Mouse (Mus musculus): Measurements from ENCODE around the gene Plbd2.

DNA sequence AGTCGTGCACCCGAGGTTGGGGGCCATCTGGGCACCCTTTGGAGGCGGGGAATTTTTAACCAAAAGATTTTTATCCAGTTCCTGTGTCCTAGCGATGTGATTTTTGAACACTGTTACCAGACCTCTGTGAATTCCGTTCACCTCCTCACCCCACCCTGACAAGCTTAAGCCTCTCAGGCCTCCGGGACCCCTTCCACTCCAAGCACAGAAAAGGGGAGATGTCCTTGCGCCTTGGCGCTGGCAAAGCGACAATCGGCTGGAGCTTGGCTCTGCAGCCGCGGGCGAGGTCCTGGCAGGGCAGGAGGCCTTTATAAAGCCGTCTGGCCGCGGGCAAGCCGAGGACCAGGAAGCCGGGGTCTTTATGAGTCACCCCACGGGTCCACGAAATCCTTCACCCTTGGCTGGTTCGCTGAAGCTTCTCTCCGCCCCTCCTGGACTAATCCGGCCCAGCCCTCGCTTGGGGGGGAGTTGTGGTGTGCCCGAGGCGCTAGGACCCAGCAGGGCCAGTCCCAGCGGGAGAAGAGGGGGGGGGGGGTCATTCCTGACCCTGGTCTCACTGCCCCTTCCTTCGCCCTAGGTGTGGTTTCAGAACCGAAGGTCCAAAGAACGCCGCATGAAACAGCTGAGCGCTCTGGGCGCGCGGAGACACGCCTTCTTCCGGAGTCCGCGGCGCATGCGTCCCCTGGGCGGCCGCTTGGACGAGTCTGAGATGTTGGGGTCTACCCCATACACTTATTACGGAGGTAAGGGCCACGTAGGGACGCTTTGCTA, 67.5 kb downstream of the Plbd2 start:
- TF ChIP-seq CTCF (IDR thresholded peaks at IDR 0.05; ENCODE audit: control insufficient read depth, insufficient read depth, insufficient read length) (no peak), FOSL1 (IDR thresholded peaks at IDR 0.05; ENCODE audit: insufficient read depth, low read length, poor library complexity, severe bottlenecking) (no peak), USF1 (IDR thresholded peaks at IDR 0.05; ENCODE audit: low read depth) (no peak), MYOD1 (IDR thresholded peaks at IDR 0.05; ENCODE audit: control insufficient read depth, insufficient read length, low read depth) (no peak)

All from C2C12 (cell line).